Mouse (Mus musculus): Measurements from ENCODE around the gene Spata33.
"Not testable (repeated sequence)": the region's sequence is repeated elsewhere in the genome, so short reads cannot be mapped to it uniquely, and the experiment has no call there.

Spata33 gene

DNA sequence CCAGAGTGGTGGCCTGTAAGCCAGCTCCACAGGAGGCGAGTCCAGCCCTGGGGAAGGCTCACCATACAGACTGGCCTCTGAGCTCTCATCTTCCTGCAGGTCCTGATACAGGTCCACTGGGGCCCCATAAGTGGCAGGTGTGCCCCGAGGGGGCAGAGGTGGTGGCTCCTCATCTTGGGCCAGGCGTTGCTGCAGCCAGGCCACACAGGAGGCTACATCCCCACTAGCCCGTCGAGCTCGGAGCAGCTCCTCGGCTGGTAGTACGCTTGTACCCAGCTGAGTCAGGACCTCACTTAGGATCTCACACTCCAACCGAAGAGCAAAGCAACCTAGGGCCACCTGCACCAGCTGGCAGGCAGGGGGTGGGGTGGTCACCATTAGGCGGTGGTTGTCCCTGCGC, 21.1 kb downstream of the Spata33 start:
- DNase-seq = no peak

- DNase-seq = peak; percentile 26 to 35
Observed at GRCm38 (mm10) chr8:123234918-123235519, 22.4 kb downstream of the Spata33 start.

- DNase-seq = peak; percentile 92 to 94
Observed at GRCm38 (mm10) chr8:123235520-123236497, 23.2 kb downstream of the Spata33 start, which contains the start of gene Spata2l. Gene Spata2l, minus strand, starts transcription at chr8:123236233.

GRCm38 (mm10) chr8:123239398-123239797, 26.8 kb downstream of the Spata33 start:
- DNase-seq = no peak

DNA sequence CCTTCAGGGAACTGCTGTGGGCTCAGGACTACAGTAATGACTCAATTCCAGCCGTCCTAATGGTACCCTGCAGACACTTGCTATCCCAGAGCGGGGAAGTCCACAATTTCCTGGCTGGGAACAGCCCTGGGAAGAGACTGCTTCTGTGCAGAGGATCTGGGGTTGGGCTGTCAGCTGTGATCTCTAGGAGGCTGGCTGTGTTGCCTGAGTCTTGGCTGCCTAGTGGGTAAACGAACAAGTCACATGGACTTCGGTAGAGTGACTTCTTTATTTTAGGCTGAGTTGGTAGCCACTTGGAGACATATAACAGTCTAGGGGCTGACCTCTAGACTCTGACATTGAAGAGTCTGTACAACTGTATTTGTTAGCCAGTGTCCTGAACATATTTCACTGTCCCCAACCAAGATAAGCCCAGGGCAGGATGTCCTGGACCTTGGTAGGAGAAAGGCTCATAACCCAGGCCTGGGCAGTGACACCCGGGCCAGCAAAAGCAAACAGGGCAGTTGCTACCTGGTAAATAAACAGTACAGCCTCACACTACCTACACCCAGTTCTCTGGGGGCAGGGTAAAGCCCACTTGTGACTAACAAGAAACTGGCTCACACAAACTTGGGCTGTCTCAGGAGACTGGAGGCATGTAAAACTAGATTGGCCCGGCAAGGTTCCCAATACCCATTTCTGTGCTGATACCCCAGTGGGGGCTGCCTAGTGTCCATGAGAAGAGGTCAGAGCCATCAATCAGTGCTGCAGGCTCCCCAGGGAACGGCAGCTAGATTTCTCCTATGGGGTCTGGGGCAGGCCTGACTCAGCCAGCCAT, 29.7 kb downstream of the Spata33 start:
- no peak for DNase-seq

- no peak for DNase-seq
Observed at GRCm38 (mm10) chr8:123243053-123243452, 30.4 kb downstream of the Spata33 start.

DNA sequence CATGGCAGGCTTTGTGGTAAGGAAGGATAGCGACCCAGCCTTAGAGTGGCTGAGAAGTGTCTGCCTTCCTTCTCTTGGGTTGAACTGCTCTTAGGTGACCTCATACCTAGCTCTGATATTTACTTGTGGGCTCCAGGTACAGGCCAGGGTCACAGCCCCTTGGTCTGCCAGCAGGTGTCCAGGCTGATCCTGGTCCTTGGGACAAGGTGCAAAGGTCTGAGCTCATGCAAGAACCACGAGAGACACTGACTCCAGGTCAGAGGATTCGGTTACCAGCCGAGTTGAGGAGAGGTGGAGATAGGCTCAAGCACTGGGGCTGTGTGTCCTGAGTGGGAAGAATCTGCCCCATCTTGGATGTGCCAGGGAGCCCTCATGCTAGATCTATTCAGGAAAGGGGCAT, 31.8 kb downstream of the Spata33 start:
- no peak for DNase-seq

GRCm38 (mm10) chr8:123245543-123245942, 32.9 kb downstream of the Spata33 start:
- no peak for DNase-seq

DNA sequence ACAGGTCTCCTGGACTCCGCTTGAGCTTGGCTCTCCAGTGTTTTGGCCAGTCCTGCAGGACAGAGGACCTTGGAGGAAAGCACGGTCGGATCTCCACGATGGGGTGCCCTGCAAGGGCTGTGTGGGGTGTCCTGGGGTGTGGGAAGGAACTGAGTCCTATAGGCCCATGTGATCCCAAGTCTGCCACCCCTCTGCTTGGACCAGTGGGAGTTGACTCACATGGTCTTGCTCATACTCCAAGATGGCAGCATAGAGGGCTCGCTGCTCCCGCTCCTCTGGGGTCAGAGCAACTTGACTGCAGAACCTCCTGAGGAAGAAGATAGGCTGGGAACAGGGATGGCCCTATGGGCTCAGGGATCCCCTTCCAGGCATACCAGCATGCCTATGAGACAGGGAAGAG, 35.1 kb downstream of the Spata33 start:
- no peak for DNase-seq

- DNase-seq = no peak
Observed at GRCm38 (mm10) chr8:123248596-123248995, 36.0 kb downstream of the Spata33 start.

- no peak for DNase-seq
Observed at GRCm38 (mm10) chr8:123250940-123251339, 38.3 kb downstream of the Spata33 start.

- DNase-seq = no peak
Observed at GRCm38 (mm10) chr8:123252925-123253324, 40.3 kb downstream of the Spata33 start.

GRCm38 (mm10) chr8:123253451-123254098, 40.9 kb downstream of the Spata33 start:
- no peak for DNase-seq

GRCm38 (mm10) chr8:123254099-123254885, 41.7 kb downstream of the Spata33 start, which contains the start of the genes Zfp276 and Vps9d1:
Gene Zfp276, plus strand, starts transcription at chr8:123254195.
Gene Vps9d1, minus strand, starts transcription at chr8:123254348.
- peak; percentile 90 to 94 for DNase-seq

GRCm38 (mm10) chr8:123255170-123255569, 42.5 kb downstream of the Spata33 start:
- DNase-seq = no peak

DNA sequence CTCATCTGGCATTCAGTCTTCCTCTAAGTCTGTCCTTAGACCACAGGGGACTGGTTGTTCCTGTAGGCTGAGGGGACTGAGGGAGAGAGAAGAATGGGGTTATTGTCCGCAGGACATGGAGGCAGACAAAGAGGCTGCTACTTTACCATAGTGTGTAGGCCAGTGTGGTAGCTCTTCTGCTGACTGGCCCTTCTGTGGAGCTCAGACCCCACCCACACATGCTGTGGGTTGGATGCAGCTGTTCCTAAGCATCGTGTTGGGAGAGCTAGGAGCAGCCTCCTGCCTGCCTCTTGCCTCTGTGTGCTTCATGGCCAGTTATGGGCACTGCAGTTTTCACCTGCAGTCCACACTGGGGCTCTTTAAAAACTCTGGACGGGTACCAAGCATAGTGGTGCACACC, 44.5 kb downstream of the Spata33 start:
- no peak for DNase-seq

DNA sequence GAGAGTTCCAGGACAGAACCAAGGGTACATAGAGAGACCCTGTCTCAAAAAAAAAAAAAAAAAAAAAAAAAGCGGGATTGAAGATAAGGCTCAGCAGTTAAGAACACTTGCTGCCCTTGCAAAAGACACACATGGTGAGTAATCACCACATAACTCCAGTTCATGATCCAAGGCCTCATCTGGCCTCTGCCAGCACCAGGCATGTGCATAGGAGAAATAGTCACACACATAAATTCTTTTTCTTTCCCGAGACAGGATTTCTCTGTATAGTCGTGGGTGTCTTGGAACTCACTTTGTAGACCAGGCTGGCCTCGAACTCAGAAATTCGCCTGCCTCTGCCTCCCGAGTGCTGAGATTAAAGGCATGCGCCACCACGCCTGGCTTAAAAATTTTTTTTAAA, 45.0 kb downstream of the Spata33 start:
- not testable (repeated sequence) for DNase-seq

DNA sequence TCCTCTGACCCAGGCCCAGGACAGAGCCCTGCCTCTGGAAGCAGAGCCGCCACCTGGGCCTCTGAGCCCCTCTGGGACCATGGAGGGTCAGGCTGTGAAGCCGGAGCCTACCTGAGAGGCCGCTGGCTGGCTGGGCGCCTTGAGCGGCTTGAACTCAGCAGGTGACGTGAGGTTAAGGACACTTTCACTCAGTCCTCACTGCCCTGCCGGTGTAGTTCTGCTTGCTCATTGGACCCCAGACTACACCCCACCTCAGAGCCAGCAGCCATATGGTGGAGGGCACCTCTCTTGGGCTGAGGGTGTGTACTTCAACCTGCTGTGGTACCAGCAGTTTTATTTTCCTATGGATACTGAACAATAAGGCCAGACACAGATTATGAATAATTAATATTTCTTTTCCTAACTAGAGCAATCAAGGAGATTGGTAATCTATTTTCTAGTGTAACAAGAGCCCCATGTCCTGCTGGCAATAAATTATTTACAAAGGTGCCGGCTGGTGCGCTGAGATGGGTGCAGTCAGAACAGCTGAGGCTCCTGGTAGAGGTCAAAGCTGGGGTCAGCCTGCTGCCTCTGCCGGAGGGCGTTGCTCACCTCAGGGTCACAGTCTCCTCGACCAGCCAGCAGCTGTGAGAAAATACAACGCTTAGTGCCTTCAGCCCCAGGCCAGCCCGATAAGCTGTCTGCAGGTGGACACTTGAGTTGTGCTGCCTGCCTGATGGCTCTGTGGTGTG, 55.5 kb downstream of the Spata33 start:
- peak; percentile 24 to 46 for DNase-seq

- no peak for DNase-seq
Observed at GRCm38 (mm10) chr8:123271147-123271546, 58.5 kb downstream of the Spata33 start.
